ENCODE assay signal across 12 mouse cellular contexts in genomic region chr1:78702282-78702963, GRCm38 (mm10). TPM values are rescaled to one million over a fixed set of nuclear protein-coding genes. Genes with fewer than 3 reads are reported as not detected.
A peak's percentile ranks its signal among the peaks of the same experiment; 100 is the strongest.
DNase-seq lines count a peak whose midpoint lies in the region; ATAC-seq and TF ChIP-seq lines count a peak whose summit lies in the region.
"Had no signal": no experiment of that assay in that cellular context is flagged by ENCODE, and none has a peak within 500 bp of the region (broad histone marks: within the 10 kb centered on the region; RNA-seq: fewer than 3 reads in every experiment).

No protein-coding gene starts in this region.

- intact Hi-C loops in gastrocnemius, adult 2 months (cut with DNase I): no loop called here

- H3K4me3 ChIP-seq in gastrocnemius, adult 2 months: no peak overlapping the region
- H3K4me3 ChIP-seq in liver, postnatal 0 days (ENCODE audit: low read depth, low read length): no peak overlapping the region
- H3K4me3 ChIP-seq: hindbrain, embryonic 15.5 days had no signal

- peaks cover 41% of the 10 kb centered on the region for H3K36me3 ChIP-seq in liver, postnatal 0 days (replicated peaks; ENCODE audit: insufficient read depth, low read length)

- ATAC-seq in liver, postnatal 0 days: peak; percentile 68
- ATAC-seq in common myeloid progenitor, adult 5-6 weeks (replicated peaks; ENCODE audit: low read depth, poor library complexity, severe bottlenecking): peak; percentile 74
- ATAC-seq in megakaryocyte progenitor cell, adult 5-6 weeks (replicated peaks; ENCODE audit: poor library complexity): peak; percentile 82
- ATAC-seq: CD4-positive, CD25-positive, alpha-beta regulatory T cell, adult 4 months had no signal

- peak; percentile 45 for DNase-seq in gastrocnemius, adult 2 months
- DNase-seq in gastrocnemius, postnatal 4 days (ENCODE audit: low spot score in 2 of 2): no peak
- peak; percentile 21 for DNase-seq in liver, postnatal 0 days
- DNase-seq in liver: no peak
- no peak for DNase-seq in natural killer cell, adult 2 months (ENCODE audit: low spot score in 2 of 2)
- DNase-seq in layer of hippocampus, adult 11-12 months (ENCODE audit: low spot score): no peak
- DNase-seq: lung, embryonic 14.5 days; right cerebral cortex, postnatal 4 days had no signal

- H3K4me2 ChIP-seq in liver, postnatal 0 days (ENCODE audit: low read depth, low read length): no peak overlapping the region
- H3K4me2 ChIP-seq: hindbrain, embryonic 15.5 days; lung, embryonic 14.5 days had no signal

- H3K27me3 ChIP-seq in liver, postnatal 0 days (ENCODE audit: insufficient read depth, low read length): no peaks in the 10 kb centered on the region
- H3K27me3 ChIP-seq: hindbrain, embryonic 15.5 days had no signal

- H3K9me3 ChIP-seq in liver, postnatal 0 days (ENCODE audit: low read length): no peaks in the 10 kb centered on the region
- H3K9me3 ChIP-seq: hindbrain, embryonic 15.5 days had no signal

- 59% methylated on average over 14 of the region's 14 CpGs for WGBS in liver, postnatal 0 days (ENCODE audit: insufficient replicate concordance)

- no peak for TF ChIP-seq EP300 in liver, postnatal 0 days (IDR thresholded peaks at IDR 0.05; ENCODE audit: low read depth)

- no peak overlapping the region for H3K27ac ChIP-seq in gastrocnemius, adult 2 months
- H3K27ac ChIP-seq in liver, postnatal 0 days (ENCODE audit: low read depth): peak overlapping the region; percentile 59; the same call in 1 of the 2 replicates
- H3K27ac ChIP-seq: hindbrain, embryonic 15.5 days had no signal

- H3K4me1 ChIP-seq in liver, postnatal 0 days (ENCODE audit: insufficient read depth): no peaks in the 10 kb centered on the region
- H3K4me1 ChIP-seq: hindbrain, embryonic 15.5 days had no signal

- TF ChIP-seq CTCF in gastrocnemius, adult 2 months (IDR thresholded peaks at IDR 0.05): no peak
- no peak for TF ChIP-seq CTCF in liver, postnatal 0 days (IDR thresholded peaks at IDR 0.05; ENCODE audit: low read depth)

- H3K9ac ChIP-seq in liver, postnatal 0 days (replicated peaks): no peak overlapping the region
- H3K9ac ChIP-seq: hindbrain, embryonic 15.5 days; lung, embryonic 14.5 days had no signal

RNA-seq across cellular contexts. Expression of gene Utp14b, which starts 44.6 kb away (rescaled TPM):
- 1 to 10 TPM; 1.6 to 2.6 TPM for total RNA-seq in gastrocnemius, adult 2 months (2021)
- total RNA-seq in gastrocnemius, postnatal 4 days (2021): 10 to 100 TPM in 1 of 2 experiments, 1 to 10 TPM in 1; 9.7 to 10.2 TPM
- 0.59 and 0.65 TPM in 2 replicates for polyA plus RNA-seq in liver, postnatal 0 days (2015; fragmentation: Nextera tagmentation; extraction: Ambion mirVana)
- total RNA-seq in common myeloid progenitor, adult 5-6 weeks (2017): 19.9 and 23.1 TPM in 2 replicates
- 6.2 and 7.3 TPM in 2 replicates for total RNA-seq in megakaryocyte progenitor cell, adult 5-6 weeks (2015)
- 10.3 and 12.8 TPM in 2 replicates for total RNA-seq in megakaryocyte progenitor cell, adult 5-6 weeks (2017)

RNA-seq across cellular contexts. Expression of gene Acsl3, which starts 44.8 kb away (rescaled TPM):
- 10 to 100 TPM in 1 of 2 experiments, 1 to 10 TPM in 1; 7.3 to 21.1 TPM for total RNA-seq in gastrocnemius, adult 2 months (2021)
- 10 to 100 TPM; 40.0 to 40.5 TPM for total RNA-seq in gastrocnemius, postnatal 4 days (2021)
- polyA plus RNA-seq in liver, postnatal 0 days (2015; fragmentation: Nextera tagmentation; extraction: Ambion mirVana): 7.6 and 8.4 TPM in 2 replicates
- 92.7 and 112 TPM in 2 replicates for total RNA-seq in common myeloid progenitor, adult 5-6 weeks (2017)
- total RNA-seq in megakaryocyte progenitor cell, adult 5-6 weeks (2015): 11.1 and 14.2 TPM in 2 replicates
- 37.3 and 55.9 TPM in 2 replicates for total RNA-seq in megakaryocyte progenitor cell, adult 5-6 weeks (2017)

Comparison
In these comparisons a context has a peak if more than half of its experiments do, and no peak if none do; other contexts are left out.
1. DNase-seq: peak in gastrocnemius, adult 2 months (single experiment) and liver, postnatal 0 days (single experiment); none in gastrocnemius, postnatal 4 days (0 of 2), liver (single experiment), natural killer cell, adult 2 months (0 of 2) and layer of hippocampus, adult 11-12 months (single experiment).
2. Peak in every context shown above with its lines, with median percentiles within 50 percentile points of each other: ATAC-seq.